Mouse (Mus musculus) lung, postnatal 0 days (tissue): ENCODE measurements around the gene Clasp2.

ENCODE experiments used
- CTCF ChIP-seq: IDR thresholded peaks from 2 replicates; pipeline ENCODE4 v1.5.1; 2016; ENCODE audit warnings: antibody characterized with exemption, mild to moderate bottlenecking
- EP300 ChIP-seq: IDR thresholded peaks from 2 replicates; pipeline ENCODE4 v1.6.1; 2016; ENCODE audit warnings: antibody characterized with exemption, mild to moderate bottlenecking, control low read depth

GRCm38 (mm10) chr9:113922677-113923076 is 181.4 kb downstream of the Clasp2 start:
- no peak for TF ChIP-seq CTCF
- no peak for TF ChIP-seq EP300
